Mouse (Mus musculus) heart, adult 2 months (tissue): ENCODE measurements around the gene Enpp1.

Experiments used
- CTCF ChIP-seq: fragments of 200-600 bp; IDR thresholded peaks from 2 replicates; pipeline ENCODE4 v1.8.1; 2022; ENCODE audit warnings: antibody characterized with exemption, mild to moderate bottlenecking, moderate library complexity
- POLR2A ChIP-seq: fragments of 200-500 bp; IDR thresholded peaks from 2 replicates; pipeline ENCODE4 v1.6.1; 2011; ENCODE audit warnings: mild to moderate bottlenecking, low read depth, low read length, control low read depth; ENCODE audit not compliant: insufficient read depth

- TF ChIP-seq CTCF (no peak), POLR2A (no peak)
Observed at GRCm38 (mm10) chr10:24742950-24743487, 31.1 kb upstream of the Enpp1 start.
